Mouse (Mus musculus): ENCODE data around the gene Gpc2.

DNA sequence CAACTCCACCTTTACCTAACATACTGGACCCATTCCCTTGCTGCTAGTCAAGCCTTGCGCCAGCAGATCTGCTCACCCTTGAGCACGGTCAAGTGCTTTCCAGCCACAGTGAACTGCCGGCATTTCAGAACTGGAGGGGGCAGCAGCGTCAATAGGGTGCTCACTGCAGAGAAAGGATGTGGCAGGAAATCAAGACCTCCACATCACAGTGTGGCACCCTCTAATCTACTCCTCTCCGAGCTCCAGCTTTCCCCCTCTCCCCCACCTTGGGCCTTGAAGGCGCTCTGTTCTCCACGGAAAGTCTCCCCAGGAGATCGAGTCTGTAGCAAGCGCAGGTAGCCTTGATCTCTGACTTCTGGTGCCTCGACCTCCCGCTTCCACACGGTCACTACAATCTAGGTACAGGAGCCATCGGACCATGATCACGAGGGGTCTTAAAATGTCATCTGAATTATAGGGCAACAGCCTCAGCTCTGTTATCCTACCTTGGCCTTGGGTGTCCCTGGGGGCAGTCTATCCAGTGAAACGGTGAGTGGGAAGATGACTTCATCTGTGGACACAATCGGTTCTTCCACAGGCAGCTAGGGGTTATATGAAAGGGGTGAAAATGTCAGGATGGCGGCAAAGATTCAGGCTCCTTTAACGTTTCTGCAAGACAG lies 17.1 kb downstream of the Gpc2 start:
- TF ChIP-seq GATA1 (IDR thresholded peaks at IDR 0.05; ENCODE audit: borderline replicate concordance, low read length) (no peak), FLI1 (IDR thresholded peaks at IDR 0.05; ENCODE audit: low read length) (no peak)
